Mouse (Mus musculus) mouse embryonic stem cell (cell line): ENCODE results near the gene Mms22l.
"Not testable (repeated sequence)": the region's sequence is repeated elsewhere in the genome, so short reads cannot be mapped to it uniquely, and the experiment has no call there.

Experiments
- in situ Hi-C, 2 experiments: fragments of 300-500 bp; cut with MboI; formaldehyde crosslinking; loops; 1 replicate in 1 of 2; 3 replicates in 1 of 2; pipeline ENCODE4 v1.14.3; 2019 to 2020; ENCODE audit warnings: low sequenced_read_pairs in 2 of 2, low pct_unique_long_range_greater_than_20kb in 1 of 2, mixed read lengths in 1 of 2; ENCODE audit not compliant: unreplicated experiment in 1 of 2

Gene Mms22l

GRCm38 (mm10) chr4:24496116-24496952, at the start of gene Mms22l:
TSS of gene Mms22l (plus strand) at chr4:24496451.
- in situ Hi-C loops, result no loop called here

GRCm38 (mm10) chr4:24484046-24484445, 12.2 kb upstream of the Mms22l start:
- in situ Hi-C loops, result not testable (repeated sequence)

GRCm38 (mm10) chr4:24496953-24497319, 685 bp downstream of the Mms22l start:
- in situ Hi-C loops, result no loop called here

- in situ Hi-C loops, result no loop called here
Observed at GRCm38 (mm10) chr4:24509195-24509594, 12.9 kb downstream of the Mms22l start.

- in situ Hi-C loops, result no loop called here
Observed at GRCm38 (mm10) chr4:24536989-24537388, 40.7 kb downstream of the Mms22l start.

GRCm38 (mm10) chr4:24543421-24543820, 47.2 kb downstream of the Mms22l start:
- in situ Hi-C loops, result no loop called here

GRCm38 (mm10) chr4:24544677-24545151, 48.5 kb downstream of the Mms22l start:
- in situ Hi-C loops, result no loop called here

- in situ Hi-C loops, result no loop called here
Observed at GRCm38 (mm10) chr4:24556116-24556820, 60.0 kb downstream of the Mms22l start.

GRCm38 (mm10) chr4:24557149-24557548, 60.9 kb downstream of the Mms22l start:
- in situ Hi-C loops, result no loop called here

GRCm38 (mm10) chr4:24568026-24568425, 71.8 kb downstream of the Mms22l start:
- in situ Hi-C loops, result no loop called here

GRCm38 (mm10) chr4:24568989-24569556, 72.8 kb downstream of the Mms22l start:
- in situ Hi-C loops, result no loop called here

GRCm38 (mm10) chr4:24574276-24574675, 78.0 kb downstream of the Mms22l start:
- in situ Hi-C loops, result no loop called here

- in situ Hi-C loops, result no loop called here
Observed at GRCm38 (mm10) chr4:24577594-24577993, 81.3 kb downstream of the Mms22l start.

GRCm38 (mm10) chr4:24582295-24582694, 86.0 kb downstream of the Mms22l start:
- in situ Hi-C loops, result no loop called here

- in situ Hi-C loops, result no loop called here
Observed at GRCm38 (mm10) chr4:24583997-24584396, 87.7 kb downstream of the Mms22l start.

- in situ Hi-C loops, result no loop called here
Observed at GRCm38 (mm10) chr4:24594824-24595223, 98.6 kb downstream of the Mms22l start.

- in situ Hi-C loops, result no loop called here
Observed at GRCm38 (mm10) chr4:24596942-24597611, 100.8 kb downstream of the Mms22l start.

GRCm38 (mm10) chr4:24598637-24599036, 102.4 kb downstream of the Mms22l start:
- in situ Hi-C loops, result no loop called here

GRCm38 (mm10) chr4:24601711-24602110, 105.5 kb downstream of the Mms22l start:
- in situ Hi-C loops, result no loop called here
